Mouse (Mus musculus) CD4-positive, CD25-positive, alpha-beta regulatory T cell (primary cell): Measurements from ENCODE around the gene C2cd4d. TPM values are rescaled to one million over a fixed set of nuclear protein-coding genes. Genes with fewer than 3 reads are reported as not detected.

Experiments used
- polyA plus RNA-seq: library from polyadenylated mRNA; unstranded; fragments of 100-300 nt; shearing (Covaris generic); gene quantifications from one replicate; pipeline ENCODE4 v1.2.1, GENCODE M21; 2017

Gene C2cd4d
- 0.23 TPM for polyA plus RNA-seq

DNA sequence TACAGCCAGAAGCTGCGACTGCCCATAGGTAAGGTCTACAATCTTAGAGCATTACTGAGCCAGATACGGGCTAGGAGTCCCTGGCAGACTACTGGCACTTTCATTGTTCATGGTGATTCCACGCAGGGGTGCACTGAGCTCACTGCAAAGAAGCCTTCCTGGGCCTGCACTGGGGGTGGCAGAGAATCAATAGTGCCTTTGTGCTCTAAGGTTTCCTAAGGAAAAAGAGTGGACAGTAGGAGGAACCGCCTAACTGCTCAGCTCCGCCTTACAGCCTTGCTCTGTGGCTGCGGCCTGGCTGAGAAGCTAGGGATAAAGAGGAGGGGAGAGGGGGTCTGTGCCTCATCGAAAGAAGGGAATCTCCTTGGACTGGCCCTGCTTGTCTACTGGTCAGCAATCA is at the start of gene C2cd4d:
Gene C2cd4d (plus strand): TSS at position 301 of the 400 bp plus-strand sequence.

DNA sequence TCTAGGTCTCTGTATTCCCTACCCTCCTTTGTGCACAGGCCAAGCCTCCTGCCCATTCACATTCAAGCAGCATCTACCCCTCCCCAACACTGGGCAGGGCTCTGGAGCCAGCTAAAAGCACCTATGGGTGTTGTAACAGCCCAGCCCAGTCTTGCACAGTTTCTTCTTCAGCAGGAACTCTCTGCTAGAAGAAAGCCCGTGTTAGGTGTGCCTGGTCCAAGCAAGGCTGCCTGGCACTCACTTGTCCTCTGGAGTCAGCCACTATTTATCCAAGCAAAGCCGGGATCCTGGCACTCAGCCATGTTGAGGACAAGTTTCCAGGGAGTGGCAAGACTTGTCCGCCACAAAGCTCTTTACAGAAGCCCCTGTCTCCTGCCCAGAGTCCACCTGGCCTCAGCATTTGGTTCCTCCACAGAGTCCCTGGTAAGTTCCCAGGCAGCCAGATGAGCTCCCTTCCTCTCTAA is 20.2 kb upstream of the C2cd4d start, which contains the start of gene Them5:
Gene Them5 (plus strand): TSS at position 141 of the 464 bp plus-strand sequence.

GRCm38 (mm10) chr3:94372641-94373040 is 10.4 kb downstream of the C2cd4d start, which contains the start of gene Rorc:
Gene Rorc (plus strand): TSS chr3:94372794.

DNA sequence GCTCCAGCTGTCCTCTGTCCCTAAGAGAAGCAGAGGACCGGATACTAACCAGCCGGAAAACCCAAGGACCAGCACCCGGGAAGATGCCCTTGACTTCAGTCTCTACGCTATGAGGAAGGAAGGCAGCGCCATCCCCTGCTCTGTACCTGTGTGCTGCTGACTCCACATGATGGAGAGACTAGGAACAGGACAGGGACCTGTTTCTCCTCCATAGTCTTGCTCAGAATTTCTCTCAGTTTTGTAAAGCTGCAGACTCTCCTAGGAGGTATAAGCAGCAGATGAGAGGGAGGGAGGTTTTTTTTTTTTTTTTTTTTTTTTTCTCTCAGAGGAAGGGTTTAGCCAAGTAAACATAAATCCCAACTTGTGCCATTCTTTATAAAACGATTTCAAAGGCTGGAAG is 36.0 kb downstream of the C2cd4d start, which contains the start of gene Lingo4:
Gene Lingo4 (plus strand): TSS at position 301 of the 400 bp plus-strand sequence.

GRCm38 (mm10) chr3:94413031-94413679 is 50.9 kb downstream of the C2cd4d start, which contains the start of gene Tdrkh:
Gene Tdrkh (plus strand): TSS chr3:94413273.

Other genes with a start within 250 kb of the C2cd4d start
- not detected for gene Gm10696, start 184.2 kb upstream of the C2cd4d start, polyA plus RNA-seq
- gene Gm5286, start 165.7 kb upstream of the C2cd4d start, polyA plus RNA-seq, result not detected
- gene Gm4778, start 98.4 kb upstream of the C2cd4d start, polyA plus RNA-seq, result not detected
- 9.0 TPM for gene Them4, start 52.3 kb upstream of the C2cd4d start, polyA plus RNA-seq
- gene Them5, start 20.3 kb upstream of the C2cd4d start, polyA plus RNA-seq, result not detected
- gene Rorc, start 10.4 kb downstream of the C2cd4d start, polyA plus RNA-seq, result 6.5 TPM
- 0.10 TPM for gene Lingo4, start 36.1 kb downstream of the C2cd4d start, polyA plus RNA-seq
- 9.2 TPM for gene Tdrkh, start 50.8 kb downstream of the C2cd4d start, polyA plus RNA-seq
- gene Mrpl9, start 80.9 kb downstream of the C2cd4d start, polyA plus RNA-seq, result 58.3 TPM
- gene Oaz3, start 81.5 kb downstream of the C2cd4d start, polyA plus RNA-seq, result 0.96 TPM
- 0.68 TPM for gene Celf3, start 115.9 kb downstream of the C2cd4d start, polyA plus RNA-seq
- not detected for gene Riiad1, start 117.9 kb downstream of the C2cd4d start, polyA plus RNA-seq
- 27.0 TPM for gene Snx27, start 220.3 kb downstream of the C2cd4d start, polyA plus RNA-seq